Mouse (Mus musculus) liver, embryonic 18 days (tissue): ENCODE results near the gene Olfr1054. TPM values are rescaled to one million over a fixed set of nuclear protein-coding genes. Genes with fewer than 3 reads are reported as not detected.

Source experiments
- polyA plus RNA-seq: library from polyadenylated mRNA; depleted of rRNA; stranded (reverse); fragments of >200 nt; gene quantifications from 2 replicates; pipeline ENCODE4 v1.2.3, GENCODE M21; 2012; rRNA removed

Olfr1054 gene
- polyA plus RNA-seq: not detected in 2 replicates

DNA sequence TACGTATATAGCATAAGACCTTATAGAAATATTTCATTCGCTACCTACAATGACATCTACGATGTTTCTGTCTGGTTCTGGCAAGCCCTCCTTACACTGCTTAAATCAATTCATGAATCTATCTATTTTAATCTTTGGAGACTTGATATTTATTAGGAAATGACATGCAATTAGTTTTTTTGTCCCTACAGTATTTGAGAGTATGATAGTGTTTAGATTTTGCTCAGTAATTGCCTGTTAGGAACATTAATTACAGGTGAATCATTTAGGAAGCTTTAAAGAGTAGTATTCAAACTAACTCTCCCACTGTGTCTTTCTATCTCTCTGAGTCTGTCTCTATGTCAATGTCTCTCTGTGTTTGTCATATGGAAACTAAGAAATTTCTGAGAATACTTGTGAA is at the start of gene Olfr1054:
Gene Olfr1054 (minus strand): TSS at position 101 of the 400 bp plus-strand sequence.

DNA sequence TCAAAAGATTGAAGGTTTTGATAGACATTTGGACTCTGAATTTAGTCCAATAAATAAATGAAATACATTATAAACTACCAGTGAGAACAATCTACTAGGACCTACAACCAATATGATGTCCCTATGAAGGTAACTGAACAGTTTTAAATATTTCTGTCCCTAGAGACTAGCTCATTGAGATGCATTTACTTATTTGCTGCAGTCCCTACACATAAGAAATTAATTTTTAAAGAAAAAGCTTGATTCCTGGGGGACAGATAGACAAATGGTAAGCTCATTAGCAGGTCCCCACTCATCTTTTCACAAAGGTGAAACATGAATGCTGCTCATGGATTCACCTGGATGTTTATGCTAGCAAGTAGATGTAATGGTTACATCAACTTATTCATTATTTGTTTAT is 43.1 kb upstream of the Olfr1054 start, which contains the start of gene Olfr1057:
Gene Olfr1057 (minus strand): TSS at position 101 of the 400 bp plus-strand sequence.

DNA sequence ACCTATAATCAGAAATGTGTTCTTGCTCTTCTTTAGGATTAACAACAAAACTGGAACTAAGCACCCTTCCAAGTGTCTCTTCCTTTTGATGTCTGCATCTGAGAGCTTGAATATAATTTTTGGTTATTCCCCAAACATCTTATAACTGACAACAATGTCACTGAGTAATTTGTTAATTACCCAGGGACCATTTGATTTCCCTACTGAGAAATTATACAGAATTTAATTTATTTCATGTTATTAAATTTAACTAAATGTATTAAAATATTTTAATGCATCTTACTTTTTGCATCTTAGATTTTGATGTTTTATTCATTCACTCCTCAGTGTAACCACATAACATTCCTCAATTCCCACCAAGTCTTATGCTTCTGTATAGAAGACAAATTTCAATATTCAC is 27.1 kb upstream of the Olfr1054 start, which contains the start of gene Olfr1056:
Gene Olfr1056 (minus strand): TSS at position 101 of the 400 bp plus-strand sequence.

DNA sequence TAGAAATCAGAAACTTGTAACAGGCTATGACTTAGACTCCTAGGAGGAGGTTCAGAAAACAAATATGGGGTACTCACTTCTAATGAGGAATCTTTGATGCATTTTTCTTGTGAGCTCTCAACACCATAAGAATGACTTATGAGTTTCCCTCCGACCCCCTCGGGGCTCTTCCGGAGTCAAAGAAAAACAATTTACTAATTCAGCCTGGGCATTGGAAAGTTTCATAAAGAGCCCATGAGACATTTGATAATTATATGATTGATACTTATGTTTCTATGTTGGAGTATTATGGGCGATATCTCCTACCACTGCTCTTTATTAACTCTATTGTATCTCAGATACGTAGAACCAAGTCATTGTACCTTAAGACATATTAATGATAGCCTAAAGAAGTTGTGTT is 15.0 kb upstream of the Olfr1054 start, which contains the start of gene Olfr1055:
Gene Olfr1055 (minus strand): TSS at position 101 of the 400 bp plus-strand sequence.

GRCm38 (mm10) chr2:86315184-86315583 is 20.0 kb downstream of the Olfr1054 start, which contains the start of gene Olfr1053:
Olfr1053 (minus strand) TSS chr2:86315284.

DNA sequence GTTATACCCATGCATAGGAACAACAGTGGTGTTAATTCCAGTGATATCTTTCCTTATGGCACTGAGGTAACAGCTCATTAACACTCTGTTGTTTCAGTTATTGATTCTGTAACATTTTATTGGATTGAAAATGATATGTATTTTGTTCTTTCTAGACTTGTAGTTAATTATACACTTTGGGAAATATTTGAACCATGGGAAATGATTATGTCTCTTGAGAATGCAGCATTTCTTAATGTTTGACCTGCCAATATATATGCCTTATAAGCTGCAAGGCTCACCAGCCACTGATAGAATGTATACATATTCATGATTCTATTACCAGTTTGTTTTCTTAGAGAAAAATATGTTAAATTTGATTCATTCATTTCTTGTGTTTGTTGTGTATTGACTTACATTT is 43.1 kb downstream of the Olfr1054 start, which contains the start of gene Olfr1052:
Gene Olfr1052 (plus strand): TSS at position 301 of the 400 bp plus-strand sequence.

Other genes with a start within 250 kb of the Olfr1054 start
- gene Olfr1037, start 248.0 kb downstream of the Olfr1054 start, polyA plus RNA-seq: not detected in 2 replicates
- gene Olfr1039, start 199.5 kb downstream of the Olfr1054 start, polyA plus RNA-seq: not detected in 2 replicates
- not detected in 2 replicates for gene Olfr1040, start 188.7 kb downstream of the Olfr1054 start, polyA plus RNA-seq
- gene Olfr1042, start 173.6 kb downstream of the Olfr1054 start, polyA plus RNA-seq: not detected in 2 replicates
- not detected in 2 replicates for gene Olfr1043, start 167.9 kb downstream of the Olfr1054 start, polyA plus RNA-seq
- gene Olfr1044, start 157.6 kb downstream of the Olfr1054 start, polyA plus RNA-seq: not detected in 2 replicates
- gene Olfr52, start 149.8 kb downstream of the Olfr1054 start, polyA plus RNA-seq: not detected in 2 replicates
- not detected in 2 replicates for gene Olfr1045, start 132.4 kb downstream of the Olfr1054 start, polyA plus RNA-seq
- gene Olfr1046, start 116.1 kb downstream of the Olfr1054 start, polyA plus RNA-seq: not detected in 2 replicates
- not detected in 2 replicates for gene Olfr1047, start 104.0 kb downstream of the Olfr1054 start, polyA plus RNA-seq
- not detected in 2 replicates for gene Olfr1048, start 95.1 kb downstream of the Olfr1054 start, polyA plus RNA-seq
- gene Olfr1049, start 77.1 kb downstream of the Olfr1054 start, polyA plus RNA-seq: not detected in 2 replicates
- not detected in 2 replicates for gene Olfr1051, start 56.3 kb downstream of the Olfr1054 start, polyA plus RNA-seq
- not detected in 2 replicates for gene Olfr1052, start 43.0 kb downstream of the Olfr1054 start, polyA plus RNA-seq
- gene Olfr1053, start 20.1 kb downstream of the Olfr1054 start, polyA plus RNA-seq: not detected in 2 replicates
- not detected in 2 replicates for gene Olfr1055, start 14.9 kb upstream of the Olfr1054 start, polyA plus RNA-seq
- not detected in 2 replicates for gene Olfr1056, start 27.0 kb upstream of the Olfr1054 start, polyA plus RNA-seq
- not detected in 2 replicates for gene Olfr1057, start 43.0 kb upstream of the Olfr1054 start, polyA plus RNA-seq
- gene Olfr1058, start 53.1 kb upstream of the Olfr1054 start, polyA plus RNA-seq: not detected in 2 replicates
- gene Olfr1061, start 78.6 kb upstream of the Olfr1054 start, polyA plus RNA-seq: not detected in 2 replicates
- not detected in 2 replicates for gene Olfr1062, start 91.3 kb upstream of the Olfr1054 start, polyA plus RNA-seq
- gene Olfr1065, start 115.2 kb upstream of the Olfr1054 start, polyA plus RNA-seq: not detected in 2 replicates
- gene Olfr1066, start 120.8 kb upstream of the Olfr1054 start, polyA plus RNA-seq: not detected in 2 replicates
- not detected in 2 replicates for gene Olfr228, start 152.0 kb upstream of the Olfr1054 start, polyA plus RNA-seq
- not detected in 2 replicates for gene Olfr1076, start 173.0 kb upstream of the Olfr1054 start, polyA plus RNA-seq
- not detected in 2 replicates for gene Olfr1079, start 207.0 kb upstream of the Olfr1054 start, polyA plus RNA-seq
- not detected in 2 replicates for gene Olfr1080, start 222.8 kb upstream of the Olfr1054 start, polyA plus RNA-seq